Mouse (Mus musculus) brain, embryonic 14.5 days (tissue): ENCODE measurements around the gene Slc4a10. TPM values are rescaled to one million over a fixed set of nuclear protein-coding genes. Genes with fewer than 3 reads are reported as not detected.

Source experiments
- DNase-seq: peaks from one replicate; pipeline ENCODE4 v3.0.0-alpha.2; 2011; ENCODE audit warnings: low read depth
- CTCF ChIP-seq: fragments of 200-500 bp; IDR thresholded peaks from 2 replicates; pipeline ENCODE4 v1.5.1; 2012; ENCODE audit warnings: inconsistent platforms, mild to moderate bottlenecking, moderate library complexity, borderline replicate concordance; ENCODE audit not compliant: insufficient read depth, insufficient read length; ENCODE audit errors: extremely low read depth
- POLR2A ChIP-seq: fragments of 200-500 bp; IDR thresholded peaks from 2 replicates; pipeline ENCODE4 v1.6.1; 2012; ENCODE audit warnings: mild to moderate bottlenecking, inconsistent platforms, borderline replicate concordance; ENCODE audit not compliant: poor library complexity, insufficient read depth, insufficient read length, severe bottlenecking; ENCODE audit errors: extremely low read depth
- polyA plus RNA-seq: library from polyadenylated mRNA; depleted of rRNA; stranded (reverse); fragments of >200 nt; gene quantifications from 2 replicates; pipeline ENCODE4 v1.2.3, GENCODE M21; 2012

The Slc4a10 gene
- polyA plus RNA-seq, 1 experiment: 21.1 TPM

GRCm38 (mm10) chr2:62325388-62325787 lies 279.1 kb downstream of the Slc4a10 start:
- no peak for TF ChIP-seq CTCF
- TF ChIP-seq POLR2A: no peak
- DNase-seq: no peak

GRCm38 (mm10) chr2:62331913-62332312 lies 285.7 kb downstream of the Slc4a10 start:
- TF ChIP-seq CTCF: no peak
- TF ChIP-seq POLR2A: no peak
- peak; percentile 45 for DNase-seq

GRCm38 (mm10) chr2:62332465-62332864 lies 286.2 kb downstream of the Slc4a10 start:
- DNase-seq: no peak
- TF ChIP-seq POLR2A (no peak), CTCF (no peak)

GRCm38 (mm10) chr2:62334397-62335243 lies 288.4 kb downstream of the Slc4a10 start:
- DNase-seq: peak; percentile 76
- no peak for TF ChIP-seq CTCF
- TF ChIP-seq POLR2A: no peak

GRCm38 (mm10) chr2:62337086-62337485 lies 290.8 kb downstream of the Slc4a10 start:
- TF ChIP-seq CTCF (no peak), POLR2A (no peak)
- no peak for DNase-seq

- TF ChIP-seq CTCF: no peak
- TF ChIP-seq POLR2A: no peak
- DNase-seq: peak; percentile 87
Measured at GRCm38 (mm10) chr2:62339222-62339944, 293.1 kb downstream of the Slc4a10 start.

GRCm38 (mm10) chr2:62341061-62341733 lies 294.9 kb downstream of the Slc4a10 start:
- TF ChIP-seq CTCF (no peak), POLR2A (no peak)
- DNase-seq: peak; percentile 78

GRCm38 (mm10) chr2:62341734-62342128 lies 295.5 kb downstream of the Slc4a10 start:
- DNase-seq: peak; percentile 82
- TF ChIP-seq CTCF (no peak), POLR2A (no peak)

GRCm38 (mm10) chr2:62344367-62344766 lies 298.1 kb downstream of the Slc4a10 start:
- TF ChIP-seq CTCF (no peak), POLR2A (no peak)
- DNase-seq: no peak

GRCm38 (mm10) chr2:62346771-62347170 lies 300.5 kb downstream of the Slc4a10 start:
- no peak for DNase-seq
- TF ChIP-seq POLR2A (no peak), CTCF (no peak)

- TF ChIP-seq CTCF (no peak), POLR2A (no peak)
- DNase-seq: no peak
Measured at GRCm38 (mm10) chr2:62347762-62348161, 301.5 kb downstream of the Slc4a10 start.
